Mouse (Mus musculus) kidney, adult 18-20 months (tissue): ENCODE data around the gene Pcare.

Experiments
- DNase-seq: peaks from one replicate; pipeline ENCODE4 v3.0.0; 2021

Gene Pcare

DNA sequence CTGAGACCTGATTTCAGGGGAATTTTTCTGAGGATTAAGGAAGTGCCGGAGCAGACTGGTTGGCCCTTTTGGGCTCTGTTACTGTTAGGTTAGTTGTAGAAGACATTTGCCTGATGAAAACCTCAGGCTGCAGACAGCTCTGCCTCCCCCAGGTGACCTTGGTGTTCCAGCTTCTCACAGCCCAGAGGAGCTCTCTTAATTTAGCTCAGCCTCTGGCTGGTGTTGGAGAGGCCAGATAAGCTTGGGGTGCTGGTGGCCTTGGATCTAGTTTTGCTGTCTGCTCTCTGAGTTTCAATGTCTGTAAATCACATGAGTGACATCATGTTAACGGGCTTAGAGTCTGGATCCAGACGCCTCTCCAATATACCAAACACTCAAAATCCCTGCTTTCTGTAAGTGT is 31.7 kb downstream of the Pcare start:
- no peak for DNase-seq

- DNase-seq: no peak
These were observed 32.3 kb downstream of the Pcare start for GRCm38 (mm10) chr17:71720434-71720833.

GRCm38 (mm10) chr17:71717881-71718625 is 34.6 kb downstream of the Pcare start:
- no peak for DNase-seq

GRCm38 (mm10) chr17:71715034-71715433 is 37.7 kb downstream of the Pcare start:
- DNase-seq: no peak

GRCm38 (mm10) chr17:71712279-71712678 is 40.4 kb downstream of the Pcare start:
- no peak for DNase-seq

GRCm38 (mm10) chr17:71707715-71708114 is 45.0 kb downstream of the Pcare start:
- no peak for DNase-seq

- DNase-seq: no peak
These were observed 46.9 kb downstream of the Pcare start for GRCm38 (mm10) chr17:71705550-71706480.

DNA sequence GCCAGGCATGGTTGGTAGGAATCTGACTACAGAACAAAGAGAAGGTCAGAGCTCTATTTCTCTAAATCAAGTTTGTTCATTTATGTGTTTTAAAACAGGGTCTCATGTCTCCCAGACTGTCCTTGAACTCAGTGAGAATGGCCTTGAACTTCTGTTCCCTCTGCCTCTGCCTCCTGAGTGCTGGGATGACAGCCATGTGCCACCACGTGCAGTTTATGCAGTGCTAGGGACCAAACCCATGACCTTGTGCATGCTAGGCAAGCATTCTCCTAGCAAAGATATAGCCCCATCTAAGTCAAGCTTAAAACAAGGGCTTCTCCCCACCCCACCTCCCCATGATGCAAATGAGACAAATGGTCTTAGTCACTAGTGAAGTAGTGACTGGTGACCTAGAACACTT is 47.6 kb downstream of the Pcare start:
- no peak for DNase-seq

GRCm38 (mm10) chr17:71698619-71698956 is 54.1 kb downstream of the Pcare start:
- no peak for DNase-seq

- DNase-seq: no peak
These were observed 54.6 kb downstream of the Pcare start for GRCm38 (mm10) chr17:71697896-71698618.

GRCm38 (mm10) chr17:71696396-71696795 is 56.3 kb downstream of the Pcare start:
- no peak for DNase-seq

- DNase-seq: no peak
These were observed 56.9 kb downstream of the Pcare start for GRCm38 (mm10) chr17:71695716-71696315.

GRCm38 (mm10) chr17:71695151-71695550 is 57.5 kb downstream of the Pcare start:
- no peak for DNase-seq

DNA sequence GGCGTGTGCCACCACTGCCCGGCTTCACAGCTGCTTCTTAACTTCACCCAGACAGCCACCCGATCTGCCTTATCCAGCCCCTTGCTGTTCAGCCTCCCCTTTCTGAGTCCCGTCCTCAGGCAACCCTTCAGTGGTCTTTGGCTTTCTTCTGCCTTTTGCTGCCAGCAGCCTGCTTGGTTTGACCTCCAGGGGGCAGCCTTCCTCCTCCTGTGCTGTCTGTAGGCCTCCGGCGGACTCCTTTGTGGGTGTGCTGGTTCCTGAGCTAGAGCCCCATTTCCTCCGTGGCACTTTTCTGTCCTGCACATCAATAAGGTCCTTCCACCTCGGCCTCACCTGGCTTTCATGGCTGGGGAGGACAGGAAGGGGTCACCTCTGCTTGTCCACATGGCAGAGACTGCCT is 58.9 kb downstream of the Pcare start:
- peak; percentile 23 for DNase-seq
